Mouse (Mus musculus) heart, postnatal 14 days (tissue): Measurements from ENCODE around the gene Nfe2. TPM values are rescaled to one million over a fixed set of nuclear protein-coding genes. Genes with fewer than 3 reads are reported as not detected.
A peak's percentile ranks its signal among the peaks of the same experiment; 100 is the strongest.
"Not testable (repeated sequence)": the region's sequence is repeated elsewhere in the genome, so short reads cannot be mapped to it uniquely, and the experiment has no call there.

Source experiments
- DNase-seq, 2 experiments: peaks; one replicate each; pipeline ENCODE4 v3.0.0; 2021 to 2022
- intact Hi-C: fragments of 180-260 bp; cut with DNase I; formaldehyde crosslinking; loops from one replicate; pipeline ENCODE4 v1.15.1; 2025
- total RNA-seq, 2 experiments: library from RNA; stranded (reverse); gene quantifications; 2 replicates each; pipeline ENCODE4 v1.2.3; 2021

Nfe2 gene
- total RNA-seq, 2 experiments from 2014 or later, result 0.60 to 0.83 TPM

- intact Hi-C loops, result no loop called here
- DNase-seq, result no peak
Observed at GRCm38 (mm10) chr15:103292673-103293345, 34.6 kb upstream of the Nfe2 start.

DNA sequence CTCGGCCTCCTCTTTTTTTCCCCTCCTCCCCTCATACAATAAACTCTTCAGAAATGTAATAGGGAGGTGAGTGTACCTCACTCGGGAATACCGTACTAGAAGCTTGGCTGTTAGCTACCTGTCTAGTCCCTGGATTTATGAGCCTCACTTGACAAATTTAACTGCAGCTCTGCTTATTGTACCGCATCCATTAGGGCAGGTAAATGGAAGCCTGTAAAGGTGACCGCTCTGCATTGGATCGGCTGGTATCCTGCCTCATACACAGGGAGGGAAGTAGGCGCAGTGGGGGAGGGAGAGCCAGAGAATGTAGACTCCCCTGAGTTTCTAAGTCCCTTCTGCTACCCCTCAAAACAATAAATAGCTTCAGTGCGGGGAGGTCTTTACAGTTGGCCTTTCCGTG, 32.6 kb upstream of the Nfe2 start:
- DNase-seq, result no peak
- intact Hi-C loops, result no loop called here

DNA sequence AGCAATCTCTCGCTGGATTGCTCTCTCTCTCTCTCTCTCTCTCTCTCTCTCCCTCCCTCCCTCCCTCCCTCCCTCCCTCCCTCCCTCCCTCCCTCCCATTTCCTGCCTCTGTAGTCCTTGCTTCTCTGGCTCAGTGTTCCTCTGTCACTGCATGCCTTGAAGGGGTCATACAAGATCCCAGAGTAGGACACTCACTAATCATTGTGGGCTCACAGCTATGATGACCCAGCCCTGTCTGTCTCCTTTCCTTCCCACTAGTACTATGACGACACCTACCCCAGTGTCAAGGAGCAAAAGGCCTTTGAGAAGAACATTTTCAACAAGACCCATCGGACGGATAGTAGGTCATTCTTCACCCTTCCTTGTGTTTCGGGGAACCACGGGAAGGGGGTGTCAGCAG, 32.2 kb upstream of the Nfe2 start:
- DNase-seq, result no peak
- intact Hi-C loops, result no loop called here

GRCm38 (mm10) chr15:103289600-103289999, 31.4 kb upstream of the Nfe2 start:
- intact Hi-C loops, result no loop called here
- no peak for DNase-seq

DNA sequence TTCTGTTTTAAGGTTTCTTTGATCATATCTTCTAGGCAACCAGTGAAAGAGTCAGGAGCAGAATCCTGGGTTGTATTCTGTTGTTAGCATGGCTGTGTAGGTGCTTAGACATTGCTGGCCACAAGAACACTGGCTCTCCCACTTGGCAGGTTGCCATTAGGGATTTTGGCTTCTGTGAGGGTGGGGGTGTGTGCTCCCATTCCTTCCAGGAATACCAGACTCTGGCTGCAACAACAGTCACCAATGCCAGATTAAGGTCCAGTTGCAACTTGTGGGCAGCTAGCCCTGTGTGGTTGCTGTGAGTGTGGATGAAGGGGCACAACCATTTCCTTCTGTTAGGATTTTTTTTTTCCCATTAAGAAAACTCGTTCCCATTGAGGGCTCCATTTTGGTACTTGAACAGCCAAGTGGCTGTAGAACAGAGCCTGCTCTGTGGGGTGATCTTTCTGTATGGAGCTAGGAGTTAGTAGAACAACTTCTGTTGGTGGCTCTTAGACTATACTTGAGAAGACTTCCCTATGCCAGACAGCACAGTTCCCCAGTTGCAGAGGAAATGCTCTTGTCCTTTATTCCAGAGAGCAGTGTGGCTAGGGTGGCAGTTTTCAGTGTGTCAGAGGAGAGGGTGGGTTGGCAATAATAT, 27.7 kb upstream of the Nfe2 start:
- peak; percentile 62 to 77 for DNase-seq
- intact Hi-C loops, result loop anchor here (2.0 kb wide), 1 partner anchor 21 kb away; no protein-coding TSS in a partner anchor

DNA sequence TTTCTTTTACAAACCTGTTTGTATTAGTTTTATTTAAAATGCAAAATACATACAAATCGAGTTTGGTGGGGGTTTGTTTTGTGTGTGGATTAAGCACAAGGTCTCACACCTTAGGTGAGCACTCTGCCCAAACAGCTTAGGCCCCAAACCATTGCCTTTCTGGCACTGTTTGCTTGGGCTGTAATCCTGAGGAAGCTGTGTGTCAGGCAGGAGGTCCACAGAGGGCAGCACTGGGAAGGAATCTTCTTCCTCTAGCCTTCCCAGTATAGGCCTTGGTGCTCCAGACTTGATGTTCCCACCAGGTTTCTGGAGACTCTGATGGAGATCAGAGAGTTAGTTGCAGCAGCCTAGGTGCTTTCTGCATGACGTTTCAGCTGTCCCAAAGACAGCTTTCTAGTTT, 26.4 kb upstream of the Nfe2 start:
- no peak for DNase-seq
- intact Hi-C loops, result loop anchor here (2.0 kb wide), 1 partner anchor 22 kb away; no protein-coding TSS in a partner anchor

- intact Hi-C loops, result loop anchor here (2.0 kb wide), 1 partner anchor 23 kb away; no protein-coding TSS in a partner anchor
- peak; percentile 45 to 68 for DNase-seq
Observed at GRCm38 (mm10) chr15:103284066-103284465, 25.9 kb upstream of the Nfe2 start.

- intact Hi-C loops, result no loop called here
- no peak for DNase-seq
Observed at GRCm38 (mm10) chr15:103281465-103282205, 23.4 kb upstream of the Nfe2 start.

GRCm38 (mm10) chr15:103280817-103281464, 22.7 kb upstream of the Nfe2 start:
- intact Hi-C loops, result no loop called here
- DNase-seq, result no peak

DNA sequence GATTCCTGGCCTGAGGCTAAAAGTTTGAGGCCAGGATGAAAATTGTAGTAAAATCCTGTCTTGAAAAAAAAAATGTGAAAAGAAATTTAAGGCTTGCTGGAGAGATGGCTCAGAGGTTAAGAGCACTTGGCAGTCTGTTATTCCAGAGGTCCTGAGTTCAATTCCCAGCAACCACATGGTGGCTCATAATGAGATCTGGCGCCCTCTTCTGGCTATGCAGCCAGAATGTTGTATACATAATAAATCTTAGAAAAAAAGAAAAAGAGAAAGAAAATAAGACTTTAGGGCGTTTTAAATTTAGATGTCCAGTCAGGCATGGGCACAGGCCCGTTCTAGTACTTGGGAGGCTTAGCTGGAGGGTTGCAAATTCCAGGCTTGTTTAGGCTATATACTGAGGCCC, 21.5 kb upstream of the Nfe2 start:
- peak in 1 of 2 experiments; percentile 51 for DNase-seq
- intact Hi-C loops, result no loop called here

DNA sequence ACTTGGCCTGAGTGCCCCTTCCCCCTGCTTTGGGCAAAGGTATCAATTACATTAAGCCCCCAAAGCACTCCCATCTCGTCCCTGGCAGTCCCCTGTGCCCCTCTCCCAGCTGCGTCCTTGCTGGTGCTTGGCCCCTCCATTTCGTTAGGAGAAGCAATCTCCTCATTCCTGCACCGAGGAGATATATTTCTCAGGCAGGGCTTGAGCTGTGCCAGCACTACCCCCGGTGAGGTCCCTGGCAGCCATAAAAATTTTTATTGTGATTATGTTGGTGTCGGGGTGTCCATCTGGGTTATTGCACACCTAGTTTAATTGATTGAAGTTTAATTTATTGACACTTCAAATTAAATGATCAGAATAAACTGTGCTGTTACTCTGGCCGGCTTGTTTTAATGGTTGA, 19.7 kb upstream of the Nfe2 start:
- DNase-seq, result no peak
- intact Hi-C loops, result loop anchor here (2.0 kb wide), 1 partner anchor 93 kb away; no protein-coding TSS in a partner anchor

DNA sequence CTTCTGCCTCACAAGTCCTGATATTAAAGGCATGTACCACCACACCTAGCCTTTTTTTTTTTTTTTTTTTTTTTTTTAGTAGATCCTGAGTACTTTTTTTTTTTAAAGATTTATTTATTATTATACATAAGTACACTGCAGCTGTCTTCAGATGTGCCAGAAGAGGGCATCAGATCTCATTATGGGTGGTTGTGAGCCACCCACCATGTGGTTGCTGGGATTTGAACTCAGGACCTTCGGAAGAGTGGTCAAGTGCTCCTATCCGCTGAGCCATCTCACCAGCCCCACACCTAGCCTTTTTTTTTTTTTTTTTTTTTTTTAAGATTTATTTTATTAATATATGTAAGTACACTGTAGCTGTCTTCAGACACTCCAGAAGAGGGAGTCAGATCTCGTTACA, 17.7 kb upstream of the Nfe2 start:
- intact Hi-C loops, result loop anchor here (2.0 kb wide), 2 partner anchors 29 to 91 kb away; no protein-coding TSS in a partner anchor
- not testable (repeated sequence) for DNase-seq

DNA sequence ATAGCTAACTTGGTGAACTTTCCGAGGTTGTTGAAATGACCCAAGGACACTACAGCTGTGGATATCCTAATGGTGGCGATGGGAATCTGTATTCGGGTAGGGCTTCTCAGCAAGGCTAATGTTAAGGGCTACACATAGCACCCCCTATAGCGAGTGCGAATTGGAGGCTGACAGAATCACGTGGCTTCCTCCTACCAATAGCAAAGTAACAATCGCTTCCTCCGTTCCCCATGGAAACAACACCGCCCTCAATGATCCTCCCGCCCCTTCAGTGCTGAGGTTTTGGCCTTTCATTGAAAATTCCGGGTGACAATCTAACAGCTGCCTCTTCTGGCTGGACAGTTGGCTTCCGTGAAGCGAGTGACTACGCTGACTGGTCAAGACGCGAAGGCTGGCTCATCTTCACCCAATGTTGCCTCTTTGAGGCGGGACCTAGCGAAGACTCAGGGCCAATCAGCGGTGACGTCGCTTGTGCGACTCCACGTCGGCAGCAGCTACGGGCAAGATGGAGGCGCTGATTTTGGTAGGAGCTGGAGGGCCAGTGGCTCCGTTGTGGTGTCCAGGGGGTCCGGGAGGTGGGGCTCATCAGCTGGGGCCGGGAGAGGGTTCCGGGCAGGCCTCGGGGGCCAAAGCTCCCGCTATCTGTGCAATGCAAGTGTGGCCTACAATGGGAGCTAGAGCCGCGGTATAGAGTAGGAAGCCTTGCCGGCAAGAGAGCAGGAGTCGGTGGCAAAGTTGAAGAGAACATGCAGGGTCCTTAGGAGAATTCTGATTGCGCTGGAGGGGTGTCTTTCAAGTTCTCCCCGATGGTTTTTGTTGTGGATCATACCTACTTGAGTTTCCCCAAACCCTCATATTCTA, 14.4 kb upstream of the Nfe2 start, which contains the start of gene Copz1:
Copz1 (plus strand) TSS at position 296 of the 861 bp plus-strand sequence.
- intact Hi-C loops, result loop anchor here (5.0 kb wide), 1 partner anchor 35 kb away; no protein-coding TSS in a partner anchor
- peak; percentile 92 to 94 for DNase-seq

DNA sequence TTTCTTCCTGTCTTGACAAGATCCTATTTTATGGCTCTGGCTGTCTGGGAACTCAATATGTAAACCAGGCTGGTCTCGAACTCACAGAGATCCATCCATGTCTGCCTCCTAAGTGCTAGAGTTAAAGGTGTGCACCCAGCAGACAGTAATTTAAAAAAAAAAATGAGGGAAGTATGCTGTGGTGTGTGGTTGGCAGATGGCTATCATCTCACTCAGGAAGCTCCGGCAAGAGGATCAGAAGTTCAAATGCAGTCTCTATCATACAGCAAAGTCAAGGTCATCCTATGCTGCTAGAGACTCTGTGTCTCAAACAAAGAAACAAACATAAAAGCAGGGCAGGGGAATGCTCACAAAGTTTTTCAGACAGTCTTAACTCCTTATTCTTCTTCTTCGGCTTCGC, 10.7 kb upstream of the Nfe2 start:
- intact Hi-C loops, result no loop called here
- DNase-seq, result no peak

GRCm38 (mm10) chr15:103264794-103265193, 6.6 kb upstream of the Nfe2 start:
- intact Hi-C loops, result no loop called here

DNA sequence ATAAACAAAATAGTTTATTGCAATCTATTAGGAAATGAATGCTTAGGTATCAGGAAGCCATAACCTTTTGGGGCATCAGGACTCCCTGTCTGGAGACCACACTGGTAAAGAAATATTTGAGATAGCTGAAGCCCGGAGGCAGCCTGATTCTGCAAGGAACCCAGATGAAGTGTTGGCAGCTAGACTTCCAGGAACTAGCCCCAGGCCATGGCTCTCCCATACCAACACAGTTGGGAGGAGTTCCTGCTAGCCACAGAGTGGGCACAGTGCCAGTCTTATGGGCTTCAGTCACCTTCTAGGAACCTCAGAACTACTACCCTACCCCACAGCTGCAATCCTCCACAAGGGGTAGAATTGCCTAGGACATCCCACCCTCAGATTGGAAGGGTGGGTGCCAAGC, 1.8 kb upstream of the Nfe2 start:
- no peak for DNase-seq
- intact Hi-C loops, result no loop called here

More at GRCm38 (mm10) chr15:103264794-103265193, 6.6 kb upstream of the Nfe2 start:
- DNase-seq, result no peak

GRCm38 (mm10) chr15:103259162-103259561, 959 bp upstream of the Nfe2 start:
- DNase-seq, result no peak
- intact Hi-C loops, result no loop called here

- DNase-seq, result no peak
- intact Hi-C loops, result no loop called here
Observed at GRCm38 (mm10) chr15:103256210-103256986, 1.8 kb downstream of the Nfe2 start.

GRCm38 (mm10) chr15:103255169-103255568, 3.0 kb downstream of the Nfe2 start:
- DNase-seq, result peak; percentile 31 to 41

More at GRCm38 (mm10) chr15:103255169-103255568, 3.0 kb downstream of the Nfe2 start:
- intact Hi-C loops, result no loop called here
